Mouse (Mus musculus) cerebellum, adult 2 months (tissue): ENCODE results near the gene Creb3l1.

Experiments
- CTCF ChIP-seq: fragments of 200-500 bp; IDR thresholded peaks from 2 replicates; pipeline ENCODE4 v1.5.1; 2011; ENCODE audit warnings: low read depth, mild to moderate bottlenecking, control low read depth, low read length, moderate library complexity, borderline replicate concordance; ENCODE audit not compliant: insufficient read depth
- POLR2A ChIP-seq: fragments of 200-500 bp; IDR thresholded peaks from 2 replicates; pipeline ENCODE4 v1.6.1; 2011; ENCODE audit warnings: low read length, control low read depth, borderline replicate concordance; ENCODE audit not compliant: insufficient read depth

GRCm38 (mm10) chr2:91936154-91936553 lies 88.1 kb downstream of the Creb3l1 start:
- no peak for TF ChIP-seq POLR2A
- TF ChIP-seq CTCF, result no peak
